Mouse (Mus musculus): ENCODE data around the gene Rnf151. TPM values are rescaled to one million over a fixed set of nuclear protein-coding genes. Genes with fewer than 3 reads are reported as not detected.

Rnf151 gene
- polyA plus RNA-seq, 1 experiment from 2014 or later, result not detected

GRCm38 (mm10) chr17:24715556-24715955 lies 2.3 kb downstream of the Rnf151 start:
- 84% methylated on average over 6 of the region's 6 CpGs for WGBS
- no peak for DNase-seq (ENCODE audit: low spot score)
- TF ChIP-seq CTCF (IDR thresholded peaks at IDR 0.05), result no peak
- TF ChIP-seq EP300 (IDR thresholded peaks at IDR 0.05), result no peak

GRCm38 (mm10) chr17:24708646-24709045 lies 9.2 kb downstream of the Rnf151 start:
- H3K4me3 ChIP-seq (ENCODE audit: low read depth, low read length), result no peak overlapping the region
- no peak overlapping the region for H3K9ac ChIP-seq (replicated peaks; ENCODE audit: low read depth)
- 0 out of 2 replicates have a peak, but pooled peaks cover 3% of the 10 kb centered on the region for H3K4me1 ChIP-seq (ENCODE audit: insufficient read depth, low read depth, low read length)
- H3K27ac ChIP-seq (ENCODE audit: low read length), result no peak overlapping the region
- no peaks in the 10 kb centered on the region for H3K27me3 ChIP-seq (replicated peaks; ENCODE audit: insufficient read depth, low read length)
- ATAC-seq (0 out of 2 replicates have a peak, but pooled peaks have one; percentile 16), DNase-seq (ENCODE audit: low spot score) (peak; percentile 82)
- TF ChIP-seq CTCF (IDR thresholded peaks at IDR 0.05) (peak; percentile 68), EP300 (IDR thresholded peaks at IDR 0.05) (no peak)
- 26% methylated on average over 2 of the region's 2 CpGs for WGBS
- no peaks in the 10 kb centered on the region for H3K36me3 ChIP-seq (ENCODE audit: insufficient read depth, low read length)
- no peak overlapping the region; the same call in 1 of the 2 replicates for H3K4me2 ChIP-seq (replicated peaks; ENCODE audit: low read depth, low read length)
- H3K9me3 ChIP-seq (ENCODE audit: low read length), result no peaks in the 10 kb centered on the region

More at GRCm38 (mm10) chr17:24715556-24715955, 2.3 kb downstream of the Rnf151 start:
- Histone ChIP-seq H3K4me3 (ENCODE audit: low read depth, low read length) (no peak overlapping the region), H3K9me3 (ENCODE audit: low read length) (no peaks in the 10 kb centered on the region), H3K27me3 (replicated peaks; ENCODE audit: insufficient read depth, low read length) (no peaks in the 10 kb centered on the region), H3K4me1 (ENCODE audit: insufficient read depth, low read depth, low read length) (peaks cover 3% of the 10 kb centered on the region; the same call in 1 of the 2 replicates), H3K36me3 (ENCODE audit: insufficient read depth, low read length) (no peaks in the 10 kb centered on the region), H3K9ac (replicated peaks; ENCODE audit: low read depth) (no peak overlapping the region), H3K4me2 (replicated peaks; ENCODE audit: low read depth, low read length) (no peak overlapping the region), H3K27ac (ENCODE audit: low read length) (no peak overlapping the region)
- no peak for ATAC-seq

- H3K4me2 ChIP-seq (replicated peaks; ENCODE audit: low read depth, low read length), result peak overlapping the region; percentile 73
- ATAC-seq (peak; percentile 46), DNase-seq (ENCODE audit: low spot score) (peak; percentile 53)
- WGBS, result 3% methylated on average over 24 of the region's 24 CpGs
- peak overlapping the region; percentile 56 for H3K9ac ChIP-seq (replicated peaks; ENCODE audit: low read depth)
- H3K4me1 ChIP-seq (ENCODE audit: insufficient read depth, low read depth, low read length), result 0 out of 2 replicates have a peak, but pooled peaks cover 3% of the 10 kb centered on the region
- H3K4me3 ChIP-seq (ENCODE audit: low read depth, low read length), result peak overlapping the region; percentile 66
- TF ChIP-seq CTCF (IDR thresholded peaks at IDR 0.05), result no peak
- no peak for TF ChIP-seq EP300 (IDR thresholded peaks at IDR 0.05)
- no peaks in the 10 kb centered on the region for H3K27me3 ChIP-seq (replicated peaks; ENCODE audit: insufficient read depth, low read length)
- H3K9me3 ChIP-seq (ENCODE audit: low read length), result no peaks in the 10 kb centered on the region
- peak overlapping the region; percentile 88 for H3K27ac ChIP-seq (ENCODE audit: low read length)
- H3K36me3 ChIP-seq (ENCODE audit: insufficient read depth, low read length), result no peaks in the 10 kb centered on the region
Measured at GRCm38 (mm10) chr17:24707801-24708425, 9.9 kb downstream of the Rnf151 start.

GRCm38 (mm10) chr17:24706982-24707800 lies 10.7 kb downstream of the Rnf151 start, which contains the start of gene Tbl3:
Tbl3 (minus strand) TSS chr17:24707660.
- peak within 1 kb of the TSS; percentile 66 for H3K4me3 ChIP-seq (ENCODE audit: low read depth, low read length)
- H3K9ac ChIP-seq (replicated peaks; ENCODE audit: low read depth), result peak within 1 kb of the TSS; percentile 56
- DNase-seq (ENCODE audit: low spot score) (peak; percentile 97), ATAC-seq (peak; percentile 93)
- no peaks in the 10 kb centered on the region for H3K36me3 ChIP-seq (ENCODE audit: insufficient read depth, low read length)
- no peaks in the 10 kb centered on the region for H3K27me3 ChIP-seq (replicated peaks; ENCODE audit: insufficient read depth, low read length)
- no peaks in the 10 kb centered on the region for H3K9me3 ChIP-seq (ENCODE audit: low read length)
- 4% methylated on average over 32 of the region's 32 CpGs for WGBS
- peak within 1 kb of the TSS; percentile 88 for H3K27ac ChIP-seq (ENCODE audit: low read length)
- H3K4me2 ChIP-seq (replicated peaks; ENCODE audit: low read depth, low read length), result peak within 1 kb of the TSS; percentile 73
- no peak for TF ChIP-seq CTCF (IDR thresholded peaks at IDR 0.05)
- no peak for TF ChIP-seq EP300 (IDR thresholded peaks at IDR 0.05)
- 0 out of 2 replicates have a peak, but pooled peaks cover 3% of the 10 kb centered on the region for H3K4me1 ChIP-seq (ENCODE audit: insufficient read depth, low read depth, low read length)

- 0 out of 2 replicates have a peak, but pooled peaks cover 3% of the 10 kb centered on the region for H3K4me1 ChIP-seq (ENCODE audit: insufficient read depth, low read depth, low read length)
- H3K36me3 ChIP-seq (ENCODE audit: insufficient read depth, low read length), result peaks cover 4% of the 10 kb centered on the region; the same call in 1 of the 2 replicates
- no peak for DNase-seq (ENCODE audit: low spot score)
- H3K9me3 ChIP-seq (ENCODE audit: low read length), result no peaks in the 10 kb centered on the region
- no peak overlapping the region for H3K4me3 ChIP-seq (ENCODE audit: low read depth, low read length)
- no peak overlapping the region for H3K9ac ChIP-seq (replicated peaks; ENCODE audit: low read depth)
- H3K4me2 ChIP-seq (replicated peaks; ENCODE audit: low read depth, low read length), result no peak overlapping the region
- no peak for ATAC-seq
- H3K27ac ChIP-seq (ENCODE audit: low read length), result no peak overlapping the region
- no peaks in the 10 kb centered on the region for H3K27me3 ChIP-seq (replicated peaks; ENCODE audit: insufficient read depth, low read length)
- 95% methylated on average over 3 of the region's 3 CpGs for WGBS
- TF ChIP-seq EP300 (IDR thresholded peaks at IDR 0.05) (no peak), CTCF (IDR thresholded peaks at IDR 0.05) (no peak)
Measured at GRCm38 (mm10) chr17:24705821-24706220, 12.0 kb downstream of the Rnf151 start.

- DNase-seq (ENCODE audit: low spot score), result no peak
- no peaks in the 10 kb centered on the region for H3K27me3 ChIP-seq (replicated peaks; ENCODE audit: insufficient read depth, low read length)
Measured at GRCm38 (mm10) chr17:24701251-24701650, 16.6 kb downstream of the Rnf151 start.

More at GRCm38 (mm10) chr17:24701251-24701650, 16.6 kb downstream of the Rnf151 start:
- H3K9me3 ChIP-seq (ENCODE audit: low read length), result no peaks in the 10 kb centered on the region
- ATAC-seq, result no peak
- no peak overlapping the region for H3K27ac ChIP-seq (ENCODE audit: low read length)
- TF ChIP-seq CTCF (IDR thresholded peaks at IDR 0.05) (no peak), EP300 (IDR thresholded peaks at IDR 0.05) (no peak)
- WGBS, result 86% methylated on average over 9 of the region's 9 CpGs
- no peaks in the 10 kb centered on the region for H3K4me1 ChIP-seq (ENCODE audit: insufficient read depth, low read depth, low read length)
- no peak overlapping the region for H3K4me2 ChIP-seq (replicated peaks; ENCODE audit: low read depth, low read length)
- H3K36me3 ChIP-seq (ENCODE audit: insufficient read depth, low read length), result peaks cover 10% of the 10 kb centered on the region; the same call in 1 of the 2 replicates
- H3K9ac ChIP-seq (replicated peaks; ENCODE audit: low read depth), result no peak overlapping the region
- no peak overlapping the region for H3K4me3 ChIP-seq (ENCODE audit: low read depth, low read length)

Measured in lung, postnatal 0 days (tissue).